Mouse (Mus musculus): ENCODE results near the gene Pfkp.

DNA sequence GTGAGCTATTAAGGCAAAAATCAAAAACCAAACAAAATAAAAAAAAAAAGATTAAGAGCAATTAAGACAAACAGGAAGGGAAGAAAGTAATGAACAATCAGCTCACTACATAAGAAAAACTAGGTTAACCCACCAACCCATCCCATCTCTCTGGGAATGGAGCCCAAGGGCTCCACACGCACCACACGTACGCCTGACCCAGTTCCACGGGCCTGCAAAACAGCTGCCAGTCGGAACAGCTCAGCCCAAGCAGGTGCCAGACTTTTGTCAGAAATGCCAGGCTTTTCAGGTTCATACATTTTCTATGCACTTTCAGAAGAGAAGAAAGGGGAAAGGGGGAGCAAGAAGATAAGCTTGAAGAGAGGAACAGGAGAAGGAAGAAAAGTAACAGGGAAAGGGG lies 17.9 kb downstream of the Pfkp start:
- TF ChIP-seq CTCF (IDR thresholded peaks at IDR 0.05; ENCODE audit: extremely low read depth, insufficient read depth, insufficient read length, insufficient replicate concordance), result no peak
- TF ChIP-seq POLR2A (IDR thresholded peaks at IDR 0.05; ENCODE audit: low read depth, low read length), result no peak

All from spleen, adult 2 months (tissue).